Mouse (Mus musculus) heart, embryonic 14.5 days (tissue): Measurements from ENCODE around the gene Dok1. TPM values are rescaled to one million over a fixed set of nuclear protein-coding genes. Genes with fewer than 3 reads are reported as not detected.
A peak's percentile ranks its signal among the peaks of the same experiment; 100 is the strongest.

Source experiments
- ATAC-seq: fragments of 200-750 bp; cut with Nextera tagmentation; 2 replicates; pipeline ENCODE4 v1.8.0; 2017; ENCODE audit warnings: low read depth, moderate TSS enrichment; ENCODE audit not compliant: insufficient number of reproducible peaks, insufficient read depth, low FRiP score
- H3K27ac ChIP-seq, 2 experiments: fragments of 200-500 bp in 1 of 2; fragments of 300-500 bp in 1 of 2; sonication (generic) in 1 of 2; replicated peaks in 1 of 2; 2 replicates each; pipeline ENCODE4 v1.5.1; 2012 to 2014; ENCODE audit warnings: low read depth in 2 of 2, low read length in 2 of 2, control low read depth in 1 of 2, mild to moderate bottlenecking in 1 of 2, mixed read lengths in 1 of 2; ENCODE audit not compliant: control insufficient read depth in 1 of 2, insufficient read depth in 1 of 2
- H3K27me3 ChIP-seq: fragments of 300-500 bp; sonication (generic); 2 replicates; pipeline ENCODE4 v1.6.1; 2014; ENCODE audit warnings: mild to moderate bottlenecking, low read length, control low read depth; ENCODE audit not compliant: control insufficient read depth, insufficient read depth
- H3K36me3 ChIP-seq: fragments of 300-500 bp; sonication (generic); 2 replicates; pipeline ENCODE4 v1.6.1; 2014; ENCODE audit warnings: mild to moderate bottlenecking, control low read depth, low read length, mixed read lengths; ENCODE audit not compliant: control insufficient read depth, insufficient read depth
- H3K4me1 ChIP-seq, 2 experiments: fragments of 200-500 bp in 1 of 2; fragments of 300-500 bp in 1 of 2; sonication (generic) in 1 of 2; 2 replicates each; pipeline ENCODE4 v1.6.1; 2012 to 2014; ENCODE audit warnings: low read length in 2 of 2, control low read depth in 1 of 2, mixed read lengths in 1 of 2; ENCODE audit not compliant: control insufficient read depth in 2 of 2, insufficient read depth in 2 of 2
- H3K4me2 ChIP-seq: fragments of 300-500 bp; sonication (generic); 2 replicates; pipeline ENCODE4 v1.6.1; 2014; ENCODE audit warnings: mild to moderate bottlenecking, low read length
- H3K4me3 ChIP-seq, 2 experiments: fragments of 200-500 bp in 1 of 2; fragments of 300-500 bp in 1 of 2; sonication (generic) in 1 of 2; 2 replicates each; pipeline ENCODE4 v1.5.1; 2012 to 2014; ENCODE audit warnings: low read length in 2 of 2, mild to moderate bottlenecking in 2 of 2, control low read depth in 1 of 2, low read depth in 1 of 2, moderate library complexity in 1 of 2; ENCODE audit not compliant: control insufficient read depth in 1 of 2, insufficient read depth in 1 of 2
- H3K9ac ChIP-seq: fragments of 300-500 bp; sonication (generic); 2 replicates; pipeline ENCODE4 v1.6.1; 2014; ENCODE audit warnings: mild to moderate bottlenecking, low read length
- H3K9me3 ChIP-seq: fragments of 300-500 bp; sonication (generic); 2 replicates; pipeline ENCODE4 v1.6.1; 2016; ENCODE audit warnings: low read length, control low read depth; ENCODE audit not compliant: control insufficient read depth
- WGBS: fragments of 180-500 bp; shearing (Covaris S2); extraction: QIAGEN DNeasy Blood & Tissue Kit; methylation state at CpG from one replicate; pipeline ENCODE4 v1.1.7; 2014; 5-methylcytosine and 5-hydroxymethylcytosine counted together
- polyA plus RNA-seq: library from polyadenylated mRNA; unstranded; fragments of >200 nt; fragmentation: Nextera tagmentation; extraction: Ambion mirVana; gene quantifications from 2 replicates; pipeline ENCODE4 v1.2.1, GENCODE M21; 2014

Gene Dok1
- polyA plus RNA-seq, 1 experiment from 2014 or later: 6.4 TPM

DNA sequence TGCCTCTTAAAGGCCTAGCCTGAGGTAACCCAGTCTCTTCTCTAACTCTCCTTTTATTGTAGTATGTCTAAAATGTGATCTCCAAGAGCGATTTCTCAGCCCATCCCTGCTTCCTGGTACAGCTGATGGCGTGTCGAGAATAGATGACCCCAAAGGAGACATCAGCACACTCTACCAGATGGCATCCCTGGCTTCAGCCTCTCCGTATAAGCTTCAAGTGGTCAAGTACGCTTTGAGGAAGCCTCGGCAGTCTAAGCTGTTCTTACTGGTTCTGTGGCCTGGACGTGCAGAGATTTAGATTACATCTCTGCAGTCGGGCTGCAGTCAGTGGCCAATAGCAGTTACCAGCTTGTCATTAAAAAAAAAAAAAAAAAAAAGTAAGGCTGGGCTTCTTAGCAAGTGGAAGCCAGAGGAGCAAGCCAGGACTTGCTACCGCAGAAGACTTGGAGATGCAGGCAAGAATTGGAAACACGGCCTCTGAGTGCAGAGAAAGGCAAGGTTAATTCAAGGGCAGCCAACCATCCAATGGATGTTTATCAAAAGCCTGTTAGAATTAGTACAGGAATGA is 27.7 kb downstream of the Dok1 start:
- Histone ChIP-seq H3K9me3 (no peaks in the 10 kb centered on the region), H3K9ac (no peak overlapping the region), H3K4me3 (no peak overlapping the region), H3K4me1 (peaks cover 13 to 17% of the 10 kb centered on the region in 2 experiments), H3K36me3 (no peaks in the 10 kb centered on the region), H3K27me3 (no peaks in the 10 kb centered on the region), H3K27ac (0 out of 4 replicates have a peak overlapping the region, but pooled peaks of 1 of the 2 experiments have one; percentile 13), H3K4me2 (no peak overlapping the region)
- 84% methylated on average over 10 of the region's 10 CpGs for WGBS
- ATAC-seq: no peak

DNA sequence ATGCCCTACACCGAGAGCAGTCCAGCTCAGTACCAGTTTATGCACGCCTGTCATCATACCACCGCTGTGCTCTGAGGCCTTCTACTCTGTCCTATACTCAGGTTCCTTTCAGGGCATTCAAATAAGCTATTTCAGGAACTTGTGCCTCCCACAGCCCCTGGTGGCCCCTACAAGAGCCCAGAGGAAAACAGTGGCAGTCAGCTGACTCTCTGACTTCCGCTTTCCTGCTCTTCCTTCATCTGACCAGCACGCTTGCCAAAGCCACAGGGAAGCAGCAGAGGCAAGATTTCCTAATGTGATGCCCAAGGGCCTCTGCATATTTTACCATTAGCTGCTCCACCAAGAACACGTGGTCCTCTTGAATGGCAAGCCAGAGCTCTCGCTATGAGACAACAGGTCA is 28.4 kb downstream of the Dok1 start:
- H3K27me3 ChIP-seq: no peaks in the 10 kb centered on the region
- peak overlapping the region; percentile 13 to 67 for H3K27ac ChIP-seq
- H3K9me3 ChIP-seq: no peaks in the 10 kb centered on the region
- ATAC-seq: peak; percentile 82
- peak overlapping the region; percentile 32; the same call in 1 of the 2 replicates for H3K9ac ChIP-seq
- H3K4me1 ChIP-seq: peaks cover 10 to 15% of the 10 kb centered on the region in 2 experiments
- no peak overlapping the region for H3K4me3 ChIP-seq
- H3K36me3 ChIP-seq: no peaks in the 10 kb centered on the region
- 17% methylated on average over 7 of the region's 7 CpGs for WGBS
- peak overlapping the region; percentile 27 for H3K4me2 ChIP-seq

DNA sequence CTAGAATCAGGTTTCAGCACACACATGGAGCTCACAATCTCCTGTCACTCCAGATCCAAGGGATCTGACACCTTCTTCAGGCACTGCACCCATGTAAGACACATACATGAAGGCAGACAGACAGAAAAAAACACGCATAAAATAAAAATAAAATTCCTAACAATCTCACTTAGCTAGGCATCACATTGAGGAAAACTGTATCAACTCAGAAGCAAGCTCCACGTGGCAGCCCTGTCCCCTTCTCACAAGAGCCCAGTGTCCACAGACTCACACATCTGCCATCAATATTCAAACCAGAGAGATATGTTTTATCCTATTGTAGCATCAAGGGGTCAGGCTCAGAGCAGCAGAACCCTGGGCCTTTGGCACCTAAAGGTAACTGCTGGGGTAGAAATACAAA is 29.0 kb downstream of the Dok1 start:
- H3K27ac ChIP-seq: peak overlapping the region; percentile 13 to 67
- no peak for ATAC-seq
- H3K27me3 ChIP-seq: no peaks in the 10 kb centered on the region
- H3K4me3 ChIP-seq: no peak overlapping the region
- H3K9ac ChIP-seq: peak overlapping the region; percentile 32; the same call in 1 of the 2 replicates
- H3K36me3 ChIP-seq: no peaks in the 10 kb centered on the region
- 69% methylated on average over 2 of the region's 2 CpGs for WGBS
- no peaks in the 10 kb centered on the region for H3K9me3 ChIP-seq
- H3K4me1 ChIP-seq: peaks cover 10 to 14% of the 10 kb centered on the region in 2 experiments
- peak overlapping the region; percentile 27 for H3K4me2 ChIP-seq

DNA sequence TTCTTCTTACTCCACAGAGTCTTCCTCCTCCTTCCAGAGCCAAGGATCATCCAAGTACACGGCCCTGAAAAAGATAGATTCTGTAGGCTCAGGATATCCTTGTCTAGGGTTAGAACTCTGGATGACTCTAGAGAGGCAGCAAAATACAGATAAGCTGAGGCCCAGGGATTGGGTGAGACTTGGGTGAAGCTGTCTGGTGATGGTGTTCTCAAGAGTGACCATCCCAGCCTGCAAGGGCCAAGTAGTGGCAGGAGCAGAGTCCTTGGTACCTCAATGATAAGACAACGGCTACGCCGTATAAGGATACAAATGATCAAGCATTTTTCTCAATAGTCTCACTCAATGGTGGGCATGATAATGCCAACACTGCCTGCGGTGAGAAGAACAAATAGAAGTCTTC is 29.4 kb downstream of the Dok1 start:
- 89% methylated on average over 5 of the region's 5 CpGs for WGBS
- H3K36me3 ChIP-seq: no peaks in the 10 kb centered on the region
- peak overlapping the region in 1 of 2 experiments; percentile 67; a peak in 1 of 4 replicates for H3K27ac ChIP-seq
- H3K9me3 ChIP-seq: no peaks in the 10 kb centered on the region
- H3K4me2 ChIP-seq: no peak overlapping the region
- H3K4me3 ChIP-seq: no peak overlapping the region
- H3K9ac ChIP-seq: no peak overlapping the region
- peaks cover 10 to 14% of the 10 kb centered on the region in 2 experiments for H3K4me1 ChIP-seq
- H3K27me3 ChIP-seq: no peaks in the 10 kb centered on the region
- no peak for ATAC-seq

DNA sequence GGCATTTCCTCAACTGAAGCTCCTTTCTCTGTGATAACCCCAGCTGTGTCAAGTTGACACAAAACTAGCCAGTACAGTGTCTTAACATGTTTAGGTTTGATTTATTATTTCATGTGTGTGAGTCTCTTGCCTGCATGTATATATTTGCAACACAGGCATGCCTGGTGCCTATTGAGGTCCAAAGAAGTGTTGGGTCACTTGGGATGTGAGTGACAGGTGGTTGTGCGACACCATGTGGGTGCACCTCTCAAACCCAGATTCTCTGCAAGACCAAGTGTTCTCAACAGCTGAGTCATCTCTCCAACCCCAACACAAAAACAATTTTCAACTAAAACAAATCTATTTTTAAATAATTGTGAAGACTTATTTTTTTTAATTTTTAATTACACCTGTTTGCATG is 30.2 kb downstream of the Dok1 start:
- Histone ChIP-seq H3K4me3 (no peak overlapping the region), H3K4me1 (peaks cover 10 to 14% of the 10 kb centered on the region in 2 experiments), H3K4me2 (no peak overlapping the region), H3K27me3 (no peaks in the 10 kb centered on the region), H3K9ac (no peak overlapping the region), H3K36me3 (no peaks in the 10 kb centered on the region), H3K9me3 (no peaks in the 10 kb centered on the region), H3K27ac (no peak overlapping the region)
- no peak for ATAC-seq
- 94% methylated on average over 1 of the region's 1 CpGs for WGBS

DNA sequence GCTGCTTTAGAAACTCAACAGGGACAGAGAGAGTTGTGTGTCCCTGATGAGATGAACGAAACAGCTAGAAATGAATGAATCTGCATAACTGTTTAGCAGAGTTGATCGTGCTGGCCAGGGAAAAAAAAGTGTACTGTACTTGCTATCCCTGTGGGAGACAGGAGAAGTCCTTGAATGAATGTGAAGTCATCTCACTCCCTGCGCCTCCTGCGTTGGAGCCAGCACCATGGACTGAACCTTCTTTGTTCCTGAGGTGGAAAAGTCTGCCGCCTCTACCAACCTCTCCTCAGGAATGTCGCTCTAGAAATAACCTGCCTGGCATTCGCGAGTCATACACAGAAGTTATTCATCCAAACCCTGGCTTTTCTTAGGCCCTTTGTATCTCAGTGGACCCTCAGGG is 33.3 kb downstream of the Dok1 start:
- no peak for ATAC-seq
- Histone ChIP-seq H3K4me2 (no peak overlapping the region), H3K4me3 (no peak overlapping the region), H3K36me3 (no peaks in the 10 kb centered on the region), H3K9me3 (no peaks in the 10 kb centered on the region), H3K27me3 (no peaks in the 10 kb centered on the region), H3K9ac (no peak overlapping the region), H3K27ac (no peak overlapping the region), H3K4me1 (peaks cover 13 to 21% of the 10 kb centered on the region in 2 experiments)
- 42% methylated on average over 8 of the region's 8 CpGs for whole genome bisulfite sequencing

DNA sequence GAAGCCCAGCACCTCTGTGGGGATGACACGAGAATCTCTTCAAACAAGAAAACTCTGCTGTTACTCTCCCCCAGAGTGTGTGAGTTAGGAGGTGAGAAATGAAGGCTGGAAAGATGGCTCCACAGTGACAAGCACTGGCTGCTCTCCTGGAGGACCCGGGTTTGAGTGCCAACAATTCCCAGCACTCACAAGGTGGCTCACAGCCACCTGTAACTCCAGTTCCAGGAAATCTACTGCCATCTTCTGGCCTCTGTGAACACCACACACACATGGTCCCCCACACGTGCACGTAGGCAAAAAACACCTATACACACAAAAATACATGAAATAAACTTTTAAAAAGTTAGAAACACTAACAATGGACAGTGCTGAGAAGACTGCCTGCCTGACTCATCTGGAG is 34.9 kb downstream of the Dok1 start:
- Histone ChIP-seq H3K4me3 (no peak overlapping the region), H3K4me1 (peaks cover 6 to 11% of the 10 kb centered on the region in 2 experiments; a peak in 2 of 4 replicates), H3K4me2 (no peak overlapping the region), H3K27ac (0 out of 4 replicates have a peak overlapping the region, but pooled peaks of 1 of the 2 experiments have one; percentile 41), H3K9me3 (no peaks in the 10 kb centered on the region), H3K36me3 (no peaks in the 10 kb centered on the region), H3K27me3 (no peaks in the 10 kb centered on the region), H3K9ac (no peak overlapping the region)
- WGBS: 72% methylated on average over 4 of the region's 4 CpGs
- ATAC-seq: no peak
